Mouse (Mus musculus): Measurements from ENCODE around the gene Gpr68. TPM values are rescaled to one million over a fixed set of nuclear protein-coding genes. Genes with fewer than 3 reads are reported as not detected.

Gpr68 gene
- polyA plus RNA-seq, 1 experiment from 2014 or later: 0.10 TPM

GRCm38 (mm10) chr12:100885585-100885984, 22.4 kb downstream of the Gpr68 start:
- no peak overlapping the region for H3K27ac ChIP-seq (ENCODE audit: low read depth, low read length)
- H3K36me3 ChIP-seq (ENCODE audit: control insufficient read depth, insufficient read depth, low read length): no peaks in the 10 kb centered on the region
- ATAC-seq (ENCODE audit: low FRiP score) (no peak), DNase-seq (ENCODE audit: low spot score, missing footprints) (no peak)
- 93% methylated on average over 3 of the region's 3 CpGs for WGBS
- no peaks in the 10 kb centered on the region for H3K4me1 ChIP-seq (ENCODE audit: control insufficient read depth, insufficient read depth, low read length)
- H3K9me3 ChIP-seq (ENCODE audit: control insufficient read depth, low read length): no peaks in the 10 kb centered on the region
- no peak overlapping the region for H3K9ac ChIP-seq (ENCODE audit: low read length)
- no peak overlapping the region for H3K4me3 ChIP-seq (ENCODE audit: low read depth, low read length)
- no peaks in the 10 kb centered on the region for H3K27me3 ChIP-seq (ENCODE audit: control insufficient read depth, insufficient read depth, low read length)
- H3K4me2 ChIP-seq: no peak overlapping the region

GRCm38 (mm10) chr12:100883168-100883567, 24.8 kb downstream of the Gpr68 start:
- ATAC-seq (ENCODE audit: low FRiP score): no peak
- H3K9ac ChIP-seq (ENCODE audit: low read length): no peak overlapping the region
- WGBS: 82% methylated on average over 7 of the region's 7 CpGs

GRCm38 (mm10) chr12:100878556-100878955, 29.4 kb downstream of the Gpr68 start:
- no peak overlapping the region for H3K9ac ChIP-seq (ENCODE audit: low read length)
- H3K27ac ChIP-seq (ENCODE audit: low read depth, low read length): no peak overlapping the region

More at GRCm38 (mm10) chr12:100883168-100883567, 24.8 kb downstream of the Gpr68 start:
- no peak overlapping the region for H3K27ac ChIP-seq (ENCODE audit: low read depth, low read length)
- no peak overlapping the region for H3K4me2 ChIP-seq
- no peaks in the 10 kb centered on the region for H3K36me3 ChIP-seq (ENCODE audit: control insufficient read depth, insufficient read depth, low read length)
- no peaks in the 10 kb centered on the region for H3K4me1 ChIP-seq (ENCODE audit: control insufficient read depth, insufficient read depth, low read length)
- H3K4me3 ChIP-seq (ENCODE audit: low read depth, low read length): no peak overlapping the region
- DNase-seq (ENCODE audit: low spot score, missing footprints): no peak
- H3K27me3 ChIP-seq (ENCODE audit: control insufficient read depth, insufficient read depth, low read length): no peaks in the 10 kb centered on the region
- no peaks in the 10 kb centered on the region for H3K9me3 ChIP-seq (ENCODE audit: control insufficient read depth, low read length)

DNA sequence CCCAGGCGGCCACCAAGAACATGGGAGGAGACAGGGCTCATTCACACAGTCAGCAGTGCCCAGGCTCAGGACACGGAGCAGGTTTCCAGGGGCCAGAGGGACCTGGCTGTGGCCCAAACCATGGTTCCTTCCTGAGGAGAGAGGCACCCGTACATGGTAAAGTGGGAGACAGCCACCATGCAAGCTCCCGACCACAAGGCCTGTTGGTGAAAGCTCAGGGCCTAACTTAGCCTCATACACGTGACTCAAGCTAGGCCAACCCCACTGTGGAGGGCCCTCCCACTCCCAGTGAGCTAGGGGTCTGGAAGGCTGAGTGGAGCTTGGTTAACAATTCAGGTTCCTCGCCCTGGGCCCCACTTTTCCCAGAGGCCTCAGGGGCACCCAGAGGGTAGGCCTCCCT, 30.1 kb downstream of the Gpr68 start:
- Histone ChIP-seq H3K4me2 (no peak overlapping the region), H3K36me3 (ENCODE audit: control insufficient read depth, insufficient read depth, low read length) (no peaks in the 10 kb centered on the region), H3K4me1 (ENCODE audit: control insufficient read depth, insufficient read depth, low read length) (no peaks in the 10 kb centered on the region), H3K9ac (ENCODE audit: low read length) (no peak overlapping the region), H3K27me3 (ENCODE audit: control insufficient read depth, insufficient read depth, low read length) (no peaks in the 10 kb centered on the region), H3K4me3 (ENCODE audit: low read depth, low read length) (no peak overlapping the region), H3K9me3 (ENCODE audit: control insufficient read depth, low read length) (no peaks in the 10 kb centered on the region), H3K27ac (ENCODE audit: low read depth, low read length) (no peak overlapping the region)
- DNase-seq (ENCODE audit: low spot score, missing footprints) (peak; percentile 23), ATAC-seq (ENCODE audit: low FRiP score) (no peak)
- 79% methylated on average over 6 of the region's 6 CpGs for WGBS

More at GRCm38 (mm10) chr12:100878556-100878955, 29.4 kb downstream of the Gpr68 start:
- no peaks in the 10 kb centered on the region for H3K4me1 ChIP-seq (ENCODE audit: control insufficient read depth, insufficient read depth, low read length)
- 88% methylated on average over 16 of the region's 16 CpGs for WGBS
- no peaks in the 10 kb centered on the region for H3K27me3 ChIP-seq (ENCODE audit: control insufficient read depth, insufficient read depth, low read length)
- ATAC-seq (ENCODE audit: low FRiP score) (no peak), DNase-seq (ENCODE audit: low spot score, missing footprints) (no peak)
- H3K36me3 ChIP-seq (ENCODE audit: control insufficient read depth, insufficient read depth, low read length): no peaks in the 10 kb centered on the region
- no peaks in the 10 kb centered on the region for H3K9me3 ChIP-seq (ENCODE audit: control insufficient read depth, low read length)
- no peak overlapping the region for H3K4me2 ChIP-seq
- H3K4me3 ChIP-seq (ENCODE audit: low read depth, low read length): no peak overlapping the region

DNA sequence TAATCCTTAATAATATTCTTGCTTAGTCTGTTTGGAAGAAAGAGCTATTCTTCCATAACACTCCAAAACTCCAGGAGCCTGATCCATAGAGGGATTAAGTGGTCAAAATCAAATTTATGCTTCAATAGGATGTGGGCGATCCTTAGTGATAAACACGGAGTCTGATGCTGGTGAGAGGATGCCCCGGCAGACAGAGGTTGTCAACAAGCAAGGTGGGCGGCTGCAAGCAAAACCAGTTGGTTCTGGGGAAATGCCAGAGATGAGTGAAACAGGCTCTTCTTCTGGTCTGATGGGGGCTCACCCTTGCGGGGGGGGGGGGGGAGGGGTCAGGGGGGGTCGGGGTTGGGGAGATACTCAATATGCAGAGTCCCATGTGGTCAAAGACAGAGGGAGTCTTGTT, 32.0 kb downstream of the Gpr68 start:
- H3K9ac ChIP-seq (ENCODE audit: low read length): no peak overlapping the region
- ATAC-seq (ENCODE audit: low FRiP score) (no peak), DNase-seq (ENCODE audit: low spot score, missing footprints) (no peak)
- no peak overlapping the region for H3K27ac ChIP-seq (ENCODE audit: low read depth, low read length)
- H3K4me1 ChIP-seq (ENCODE audit: control insufficient read depth, insufficient read depth, low read length): no peaks in the 10 kb centered on the region
- H3K4me2 ChIP-seq: no peak overlapping the region
- no peaks in the 10 kb centered on the region for H3K9me3 ChIP-seq (ENCODE audit: control insufficient read depth, low read length)
- no peak overlapping the region for H3K4me3 ChIP-seq (ENCODE audit: low read depth, low read length)
- no peaks in the 10 kb centered on the region for H3K36me3 ChIP-seq (ENCODE audit: control insufficient read depth, insufficient read depth, low read length)
- WGBS: 79% methylated on average over 5 of the region's 6 CpGs
- no peaks in the 10 kb centered on the region for H3K27me3 ChIP-seq (ENCODE audit: control insufficient read depth, insufficient read depth, low read length)

DNA sequence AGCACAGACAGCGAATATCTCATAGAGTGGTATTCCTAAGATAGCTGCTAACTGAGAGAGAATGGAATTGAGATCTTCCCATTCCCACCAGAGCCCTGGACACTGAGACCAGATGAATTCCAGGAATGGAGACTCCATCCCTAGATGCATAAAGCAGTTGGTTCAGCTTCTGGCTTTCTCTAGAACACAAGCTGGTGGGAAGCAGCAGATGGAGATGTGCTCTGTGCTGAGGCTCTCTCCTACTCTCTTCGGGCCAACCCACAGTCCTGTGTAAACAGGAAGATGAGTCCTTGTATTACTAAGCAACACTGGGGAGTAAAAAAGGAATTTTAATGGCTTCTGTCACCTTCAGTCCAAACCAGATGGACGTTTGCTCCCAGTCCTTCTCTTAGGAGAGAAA, 32.4 kb downstream of the Gpr68 start:
- Histone ChIP-seq H3K4me1 (ENCODE audit: control insufficient read depth, insufficient read depth, low read length) (no peaks in the 10 kb centered on the region), H3K9ac (ENCODE audit: low read length) (no peak overlapping the region), H3K9me3 (ENCODE audit: control insufficient read depth, low read length) (no peaks in the 10 kb centered on the region), H3K4me2 (no peak overlapping the region), H3K4me3 (ENCODE audit: low read depth, low read length) (no peak overlapping the region), H3K36me3 (ENCODE audit: control insufficient read depth, insufficient read depth, low read length) (no peaks in the 10 kb centered on the region), H3K27ac (ENCODE audit: low read depth, low read length) (no peak overlapping the region), H3K27me3 (ENCODE audit: control insufficient read depth, insufficient read depth, low read length) (no peaks in the 10 kb centered on the region)
- WGBS: 65% methylated on average over 3 of the region's 3 CpGs
- DNase-seq (ENCODE audit: low spot score, missing footprints): peak; percentile 64
- no peak for ATAC-seq (ENCODE audit: low FRiP score)

DNA sequence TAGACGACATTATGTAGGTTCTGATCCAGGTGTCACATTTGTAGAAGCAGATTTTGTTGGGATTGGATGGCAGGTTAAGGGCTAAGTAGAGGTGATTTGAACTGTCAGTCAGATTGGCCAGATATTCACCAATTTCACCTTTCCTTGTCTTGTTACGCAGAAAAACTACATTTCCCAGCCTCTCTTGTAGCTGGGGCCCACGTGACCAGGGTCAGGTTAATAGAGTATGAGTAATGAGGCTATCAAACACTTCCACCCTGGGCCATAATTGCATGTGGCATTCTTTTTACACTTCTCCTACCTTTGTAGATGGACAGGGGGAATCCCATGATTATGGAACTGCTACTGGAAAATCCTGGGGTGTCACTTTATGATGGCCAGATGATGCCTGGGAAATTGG, 34.4 kb downstream of the Gpr68 start:
- Histone ChIP-seq H3K27ac (ENCODE audit: low read depth, low read length) (no peak overlapping the region), H3K4me2 (no peak overlapping the region), H3K9ac (ENCODE audit: low read length) (no peak overlapping the region), H3K36me3 (ENCODE audit: control insufficient read depth, insufficient read depth, low read length) (no peaks in the 10 kb centered on the region), H3K4me1 (ENCODE audit: control insufficient read depth, insufficient read depth, low read length) (no peaks in the 10 kb centered on the region), H3K27me3 (ENCODE audit: control insufficient read depth, insufficient read depth, low read length) (no peaks in the 10 kb centered on the region), H3K4me3 (ENCODE audit: low read depth, low read length) (no peak overlapping the region), H3K9me3 (ENCODE audit: control insufficient read depth, low read length) (no peaks in the 10 kb centered on the region; the same call in 1 of the 2 replicates)
- no peak for ATAC-seq (ENCODE audit: low FRiP score)
- 82% methylated on average over 3 of the region's 3 CpGs for WGBS
- no peak for DNase-seq (ENCODE audit: low spot score, missing footprints)

DNA sequence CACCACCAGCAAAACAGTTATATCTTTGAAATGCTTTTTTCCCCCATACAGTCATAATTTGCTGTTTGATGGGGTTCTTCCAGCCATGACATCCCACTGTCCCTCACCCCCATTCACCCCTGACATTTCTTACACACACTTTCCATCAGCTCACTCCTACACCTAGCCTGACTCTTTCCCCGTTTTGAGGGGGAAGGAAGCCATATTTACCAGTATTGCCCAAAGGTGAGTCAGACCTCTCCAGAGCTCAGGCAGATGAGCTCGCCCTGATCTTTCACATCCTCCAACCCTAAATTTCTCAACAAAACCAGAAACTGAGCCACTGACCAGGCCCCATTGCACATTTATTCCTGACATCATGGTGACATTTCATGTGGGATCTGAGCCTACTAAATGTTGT, 36.2 kb downstream of the Gpr68 start:
- ATAC-seq (ENCODE audit: low FRiP score): no peak
- H3K4me2 ChIP-seq: no peak overlapping the region
- 85% methylated on average over 2 of the region's 2 CpGs for WGBS
- H3K9me3 ChIP-seq (ENCODE audit: control insufficient read depth, low read length): no peaks in the 10 kb centered on the region; the same call in 1 of the 2 replicates
- DNase-seq (ENCODE audit: low spot score, missing footprints): no peak
- no peak overlapping the region for H3K4me3 ChIP-seq (ENCODE audit: low read depth, low read length)
- H3K27ac ChIP-seq (ENCODE audit: low read depth, low read length): no peak overlapping the region
- H3K27me3 ChIP-seq (ENCODE audit: control insufficient read depth, insufficient read depth, low read length): no peaks in the 10 kb centered on the region
- H3K4me1 ChIP-seq (ENCODE audit: control insufficient read depth, insufficient read depth, low read length): no peaks in the 10 kb centered on the region
- H3K36me3 ChIP-seq (ENCODE audit: control insufficient read depth, insufficient read depth, low read length): no peaks in the 10 kb centered on the region
- H3K9ac ChIP-seq (ENCODE audit: low read length): no peak overlapping the region

DNA sequence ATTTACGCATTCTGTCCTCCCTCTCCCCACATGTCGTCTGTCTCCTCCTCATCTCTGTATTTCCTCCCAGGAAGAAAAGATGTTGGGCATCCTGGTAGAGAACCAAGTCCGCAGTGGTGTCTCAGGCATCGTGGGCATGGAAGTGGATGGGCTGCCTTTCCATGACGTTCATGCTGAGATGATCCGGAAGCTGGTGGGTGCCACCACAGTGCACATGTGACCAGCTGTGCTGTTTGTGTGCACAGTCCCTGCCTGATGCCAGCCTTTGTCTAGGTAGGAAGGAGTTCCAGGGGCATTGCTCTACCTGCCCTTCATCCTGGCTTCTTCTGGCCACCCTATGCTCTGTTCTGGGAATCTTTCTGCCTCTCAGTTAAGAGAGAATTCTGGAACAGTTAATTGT, 36.8 kb downstream of the Gpr68 start:
- no peaks in the 10 kb centered on the region; the same call in 1 of the 2 replicates for H3K9me3 ChIP-seq (ENCODE audit: control insufficient read depth, low read length)
- DNase-seq (ENCODE audit: low spot score, missing footprints) (no peak), ATAC-seq (ENCODE audit: low FRiP score) (no peak)
- no peak overlapping the region for H3K4me2 ChIP-seq
- no peak overlapping the region for H3K9ac ChIP-seq (ENCODE audit: low read length)
- H3K36me3 ChIP-seq (ENCODE audit: control insufficient read depth, insufficient read depth, low read length): no peaks in the 10 kb centered on the region
- no peaks in the 10 kb centered on the region for H3K4me1 ChIP-seq (ENCODE audit: control insufficient read depth, insufficient read depth, low read length)
- WGBS: 92% methylated on average over 6 of the region's 6 CpGs
- no peak overlapping the region for H3K4me3 ChIP-seq (ENCODE audit: low read depth, low read length)
- no peaks in the 10 kb centered on the region for H3K27me3 ChIP-seq (ENCODE audit: control insufficient read depth, insufficient read depth, low read length)
- H3K27ac ChIP-seq (ENCODE audit: low read depth, low read length): no peak overlapping the region
